Mouse (Mus musculus) thymus, adult 2 months (tissue): ENCODE measurements at regions not wholly inside any gene's neighbourhood (a gene's known extent, or its start where the extent isn't known, plus 50 kb on each side); places are given as distances from the start of the nearest gene placed in this dataset.

Experiments used
- CTCF ChIP-seq: fragments of 200-500 bp; IDR thresholded peaks from 2 replicates; pipeline ENCODE4 v1.5.1; 2012; ENCODE audit warnings: mild to moderate bottlenecking, control low read depth, low read length, moderate library complexity, borderline replicate concordance; ENCODE audit not compliant: control insufficient read depth, poor library complexity, insufficient read depth; ENCODE audit errors: extremely low read depth
- POLR2A ChIP-seq: fragments of 200-500 bp; IDR thresholded peaks from 2 replicates; pipeline ENCODE4 v1.6.1; 2012; ENCODE audit warnings: mild to moderate bottlenecking, low read length, control low read depth, moderate library complexity; ENCODE audit not compliant: control insufficient read depth, poor library complexity, insufficient read depth; ENCODE audit errors: extremely low read depth

- no peak for TF ChIP-seq CTCF
- TF ChIP-seq POLR2A, result no peak
Measured at GRCm38 (mm10) chr1:61157271-61157670, 179.5 kb downstream of the Icos start.
